Mouse (Mus musculus): ENCODE results near the gene 4833427G06Rik. TPM values are rescaled to one million over a fixed set of nuclear protein-coding genes. Genes with fewer than 3 reads are reported as not detected.

4833427G06Rik gene
- total RNA-seq, 2 experiments from 2014 or later = not detected

DNA sequence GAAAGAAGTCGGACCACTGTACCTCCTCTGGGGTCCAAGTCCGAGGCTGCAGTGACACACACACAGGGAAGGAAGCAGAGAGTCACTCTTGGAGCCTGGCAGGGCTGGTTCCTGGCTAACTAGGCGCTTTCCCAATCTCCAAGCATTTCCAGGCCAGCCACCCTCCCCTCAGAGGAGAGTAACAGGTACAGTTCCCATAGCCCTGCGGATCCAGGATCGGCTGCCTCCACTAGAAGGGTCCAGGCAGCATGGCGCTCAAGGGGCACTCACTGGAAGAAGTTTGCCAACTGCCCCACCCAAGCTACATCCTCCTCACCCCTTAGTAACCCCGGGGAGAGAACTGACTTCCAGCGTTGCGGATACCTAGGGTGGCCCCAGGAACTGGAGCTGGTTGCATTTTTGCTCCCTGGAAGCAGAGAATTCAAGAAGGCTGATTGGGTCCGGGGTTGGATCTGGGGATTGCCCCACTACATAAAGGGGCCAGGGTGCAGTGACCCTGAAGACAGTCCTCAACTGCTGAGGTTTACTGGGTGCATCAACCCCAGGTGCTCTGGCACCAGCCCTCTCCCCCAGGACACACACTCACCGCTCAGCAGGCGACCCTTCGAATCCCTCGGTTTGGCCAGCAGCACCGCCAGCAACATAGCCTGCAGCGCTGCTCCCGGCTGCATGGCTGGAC, 25.4 kb downstream of the 4833427G06Rik start:
- DNase-seq (ENCODE audit: low spot score in 2 of 2) = no peak
- intact Hi-C loops (cut with DNase I) = no loop called here

DNA sequence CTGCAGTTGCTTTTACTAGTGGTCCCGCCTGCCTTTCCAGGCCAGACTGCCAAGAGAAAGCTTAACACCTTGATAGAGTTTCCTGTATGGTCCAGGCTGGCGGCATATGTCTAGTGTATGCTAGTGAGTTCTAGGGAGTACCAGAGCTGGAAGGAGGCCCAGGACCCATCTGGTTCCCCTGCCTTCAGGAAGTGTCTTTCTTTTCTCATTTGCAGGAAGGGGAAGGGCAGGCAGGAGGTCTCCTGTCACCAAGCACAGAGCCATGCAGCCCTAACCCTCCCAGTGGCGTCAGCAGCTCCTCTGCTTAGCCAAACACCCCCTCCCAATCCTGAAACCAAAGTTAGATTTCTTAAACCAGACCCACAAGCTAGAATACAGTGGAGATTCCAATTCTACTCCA, 26.1 kb downstream of the 4833427G06Rik start:
- intact Hi-C loops (cut with DNase I) = no loop called here
- peak; percentile 9 to 10 for DNase-seq (ENCODE audit: low spot score in 2 of 2)

DNA sequence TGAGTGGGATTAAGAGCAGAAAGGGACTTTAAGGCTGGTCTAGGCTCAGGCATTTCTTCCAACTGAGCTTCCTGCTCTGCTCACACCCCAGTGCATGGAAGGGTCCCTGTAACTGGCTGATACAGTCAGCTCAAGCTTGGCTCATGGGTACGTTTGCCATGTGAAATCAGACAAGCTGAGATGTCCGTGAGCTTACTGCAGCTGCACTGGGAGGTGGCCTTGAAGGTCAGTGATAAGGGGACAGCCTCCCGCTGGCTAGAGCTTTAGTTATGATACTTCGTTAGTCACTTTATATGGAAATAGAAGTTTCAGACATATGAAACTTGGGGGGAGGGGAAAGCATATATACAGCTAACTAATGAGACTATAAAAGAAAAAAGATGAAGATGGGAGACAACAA, 31.1 kb downstream of the 4833427G06Rik start:
- intact Hi-C loops (cut with DNase I) = no loop called here
- DNase-seq (ENCODE audit: low spot score in 2 of 2) = no peak

DNA sequence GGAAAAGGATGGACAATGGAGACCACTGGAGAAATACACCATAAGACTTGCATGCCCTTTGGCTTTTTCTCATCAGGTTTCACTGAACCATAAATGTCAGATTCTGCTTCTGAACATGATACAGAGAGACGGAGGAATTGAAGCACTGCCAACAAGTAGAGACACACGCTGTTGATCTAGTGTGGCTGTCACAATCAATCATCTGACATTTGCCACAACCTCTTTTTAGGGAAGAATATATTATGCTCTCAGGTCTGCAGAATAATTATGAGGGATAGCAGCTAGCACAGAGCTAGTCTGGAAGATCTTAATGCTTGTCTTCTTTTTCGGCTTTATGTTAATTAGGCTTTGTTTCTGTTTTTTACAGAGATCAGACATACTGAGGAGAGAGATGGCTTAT, 33.7 kb downstream of the 4833427G06Rik start:
- no peak for DNase-seq (ENCODE audit: low spot score in 2 of 2)
- intact Hi-C loops (cut with DNase I) = no loop called here

DNA sequence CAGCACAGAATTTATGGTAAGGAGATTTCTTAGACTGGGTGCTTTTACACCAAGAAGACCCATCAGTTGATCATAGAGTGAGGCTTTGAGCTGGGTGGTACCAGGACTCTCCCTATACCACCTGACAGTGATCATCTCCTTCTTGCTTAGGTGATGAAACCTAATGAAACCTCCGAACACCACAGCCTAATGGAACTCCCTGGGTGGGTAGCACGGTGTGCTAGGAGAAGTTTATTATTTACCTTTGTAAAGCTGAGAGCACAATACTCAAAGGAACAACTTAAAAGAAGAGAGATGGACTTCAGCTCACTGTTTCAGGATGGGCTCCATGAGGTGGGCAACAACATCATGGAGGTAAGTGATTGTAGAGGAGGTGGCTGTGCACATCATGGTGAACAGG, 41.3 kb downstream of the 4833427G06Rik start, which contains the start of gene Btg4:
Gene Btg4 (plus strand): TSS at position 301 of the 400 bp plus-strand sequence.
- intact Hi-C loops (cut with DNase I) = no loop called here

DNA sequence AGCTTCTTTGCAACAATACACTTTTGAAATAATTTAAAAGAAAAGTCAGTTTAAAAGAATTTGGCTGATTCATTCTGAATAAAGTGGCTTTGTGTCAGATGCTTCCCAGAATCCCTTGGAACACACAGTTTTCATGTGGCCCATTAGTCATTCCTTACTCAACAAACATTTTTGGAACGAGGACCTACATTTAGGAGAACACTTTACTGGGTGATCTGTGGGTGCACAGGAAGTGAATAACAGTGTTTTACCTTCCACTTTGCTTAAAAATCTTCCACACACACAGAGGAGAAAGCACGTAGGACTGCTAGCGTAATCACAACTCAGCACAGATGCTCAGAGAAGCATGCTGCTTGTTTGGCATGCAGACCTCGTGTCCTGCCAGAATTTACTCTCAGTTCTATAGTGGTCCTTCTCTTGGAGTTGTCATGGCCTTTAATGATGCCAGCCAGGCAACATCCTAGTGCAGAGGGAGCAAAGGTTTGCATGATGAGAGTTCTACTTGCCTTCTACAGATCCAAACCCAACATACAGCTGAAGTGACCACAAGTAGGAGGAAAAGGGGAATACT, 42.8 kb downstream of the 4833427G06Rik start:
- intact Hi-C loops (cut with DNase I) = no loop called here
- DNase-seq (ENCODE audit: low spot score in 2 of 2) = peak in 1 of 2 experiments; percentile 22

More for the DNA sequence above, 41.3 kb downstream of the 4833427G06Rik start, which contains the start of gene Btg4:
- no peak for DNase-seq (ENCODE audit: low spot score in 2 of 2)

DNA sequence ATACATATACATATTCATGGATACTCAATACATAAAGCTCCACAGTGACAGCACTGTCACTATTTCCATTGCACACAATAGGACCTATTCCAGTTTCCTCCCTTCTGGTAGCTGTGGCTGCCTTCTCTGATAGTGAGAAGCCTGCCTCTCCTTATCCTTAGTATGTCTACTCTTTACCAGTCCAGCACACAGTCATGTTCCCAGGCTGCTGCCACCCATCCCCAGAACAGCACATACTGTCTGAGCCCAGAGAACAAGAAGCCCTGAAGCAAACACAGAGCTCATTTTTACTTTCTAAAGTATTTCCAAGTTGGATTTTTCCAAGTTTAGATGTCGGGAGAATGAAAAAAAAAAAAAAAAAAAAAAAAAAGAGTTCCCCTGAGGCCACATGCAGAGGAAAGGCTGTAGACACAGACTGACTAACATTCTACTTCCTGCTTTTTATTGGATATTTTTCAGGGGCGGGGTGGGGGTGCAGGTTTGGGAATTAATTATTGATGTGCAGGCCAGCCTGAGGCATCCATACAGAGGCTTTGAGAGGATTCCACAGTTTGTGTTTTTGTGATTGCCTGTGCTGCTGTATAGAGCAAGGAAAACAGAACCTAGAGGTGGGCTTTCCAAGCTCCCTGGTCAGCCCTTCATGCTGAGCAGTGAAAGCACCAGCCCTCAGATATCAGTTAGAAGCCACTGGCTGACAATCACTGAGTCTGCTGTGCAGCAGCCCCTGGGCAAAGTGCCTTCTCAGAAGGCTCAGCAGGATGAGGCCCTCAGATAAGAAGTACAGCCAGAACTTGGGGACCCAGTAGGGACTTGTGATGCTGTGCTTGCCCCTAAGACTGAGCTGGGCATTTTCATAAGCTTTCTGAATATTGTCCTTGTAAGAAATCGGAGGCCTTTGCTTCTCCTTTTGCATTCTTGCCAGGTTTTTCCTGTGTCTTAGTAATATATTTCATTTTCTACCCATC, 45.2 kb downstream of the 4833427G06Rik start:
- intact Hi-C loops (cut with DNase I) = no loop called here
- peak in 1 of 2 experiments; percentile 25 for DNase-seq (ENCODE audit: low spot score in 2 of 2)

DNA sequence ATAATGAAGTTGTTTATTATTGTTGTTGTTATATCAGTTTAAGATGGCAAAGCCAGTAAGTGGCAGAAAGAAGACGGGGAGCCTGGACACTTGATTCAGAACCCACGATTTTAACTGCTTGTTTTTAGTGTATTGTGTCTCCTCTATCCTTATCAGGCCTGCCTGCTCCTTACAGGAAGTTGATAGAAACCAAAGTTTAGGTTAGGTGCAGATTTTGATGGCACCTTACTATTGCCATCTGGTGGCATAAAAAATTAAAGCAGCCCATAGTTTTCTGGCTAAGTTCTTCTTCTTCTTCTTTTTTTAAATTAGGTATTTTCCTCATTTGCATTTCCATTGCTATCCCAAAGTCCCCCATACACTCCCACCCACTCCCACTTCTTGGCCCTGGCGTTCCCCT, 49.7 kb downstream of the 4833427G06Rik start:
- DNase-seq (ENCODE audit: low spot score in 2 of 2) = no peak
- intact Hi-C loops (cut with DNase I) = loop anchor here (5.0 kb wide), 1 partner anchor 205 kb away; the partner anchor contains the start of gene Ppp2r1b

DNA sequence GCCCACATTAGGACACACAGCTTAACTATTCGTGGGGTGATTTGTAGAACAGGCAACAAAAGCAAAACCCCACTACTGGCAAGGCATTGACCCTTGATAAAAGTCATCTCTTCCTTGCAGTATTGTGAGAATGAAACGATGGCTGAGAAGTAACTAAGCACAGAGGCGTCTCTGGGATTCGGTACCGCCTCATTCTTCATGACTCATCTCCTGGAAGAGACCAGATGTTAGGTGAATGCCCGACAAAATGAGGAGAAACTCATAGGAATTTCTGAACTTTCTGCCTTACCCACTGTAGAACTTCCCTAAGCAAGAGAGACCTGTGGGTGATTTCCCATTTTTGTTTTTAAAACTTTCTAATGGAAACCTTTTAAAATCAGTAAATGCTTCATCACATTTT, 59.7 kb downstream of the 4833427G06Rik start:
- DNase-seq (ENCODE audit: low spot score in 2 of 2) = no peak
- intact Hi-C loops (cut with DNase I) = no loop called here

DNA sequence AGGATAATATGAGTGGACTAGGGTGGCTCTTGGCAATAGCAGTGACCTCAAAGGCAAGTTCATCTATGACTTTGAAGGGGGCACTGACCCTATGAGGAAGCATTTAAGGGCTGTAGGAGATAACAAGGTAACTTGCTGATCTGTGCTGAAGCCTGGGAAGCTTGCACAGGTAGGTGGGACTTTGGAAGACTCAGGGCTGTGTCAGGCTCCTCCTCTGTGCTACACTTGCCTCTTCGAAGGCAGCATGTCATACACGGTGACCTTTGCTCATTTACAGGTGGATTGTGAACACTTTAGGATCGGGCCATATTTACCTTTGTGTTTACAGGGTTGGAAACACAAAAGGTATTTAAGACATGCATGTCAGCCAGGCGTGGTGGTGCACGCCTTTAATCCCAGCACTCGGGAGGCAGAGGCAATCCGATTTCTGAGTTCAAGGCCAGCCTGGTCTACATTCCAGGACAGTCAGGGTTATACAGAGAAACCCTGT, 60.3 kb downstream of the 4833427G06Rik start:
- DNase-seq (ENCODE audit: low spot score in 2 of 2) = no peak

DNA sequence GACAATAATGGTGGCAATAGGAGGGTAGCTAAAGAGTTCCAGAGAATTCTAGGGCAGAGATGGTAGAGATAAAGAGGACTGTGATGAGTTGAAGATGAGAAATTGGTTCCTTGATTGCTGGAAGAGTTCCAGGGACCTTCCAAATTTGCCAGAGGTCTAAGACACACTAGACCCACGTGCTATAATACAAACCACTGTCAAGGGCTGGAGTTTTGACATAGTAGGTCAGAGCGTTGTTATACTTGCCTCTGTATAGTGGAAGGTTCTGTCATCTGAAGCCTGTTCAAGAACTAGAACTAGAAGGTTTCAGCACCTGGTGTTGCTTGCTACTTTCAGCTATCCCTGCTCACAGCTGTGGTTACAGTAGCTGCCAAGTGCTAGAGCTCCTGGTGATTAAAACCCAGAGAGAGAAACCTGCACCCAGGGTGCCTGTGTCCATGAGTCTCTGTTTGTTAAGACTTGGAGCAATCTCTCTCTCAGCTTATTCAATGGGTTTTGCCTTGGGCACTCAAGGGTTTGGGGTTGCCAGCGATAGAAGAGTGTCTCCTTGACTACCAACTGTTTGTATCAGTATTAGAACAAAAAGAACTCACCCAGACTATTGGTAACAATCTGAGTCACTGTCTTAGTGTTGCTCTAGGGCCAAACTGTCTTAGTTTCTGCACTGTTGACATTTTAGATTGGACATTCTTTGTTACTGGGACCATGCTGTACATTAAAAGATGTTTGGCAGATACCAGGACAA, 68.9 kb downstream of the 4833427G06Rik start:
- no peak for DNase-seq (ENCODE audit: low spot score in 2 of 2)
- intact Hi-C loops (cut with DNase I) = no loop called here

More for the DNA sequence above, 60.3 kb downstream of the 4833427G06Rik start:
- intact Hi-C loops (cut with DNase I) = no loop called here

DNA sequence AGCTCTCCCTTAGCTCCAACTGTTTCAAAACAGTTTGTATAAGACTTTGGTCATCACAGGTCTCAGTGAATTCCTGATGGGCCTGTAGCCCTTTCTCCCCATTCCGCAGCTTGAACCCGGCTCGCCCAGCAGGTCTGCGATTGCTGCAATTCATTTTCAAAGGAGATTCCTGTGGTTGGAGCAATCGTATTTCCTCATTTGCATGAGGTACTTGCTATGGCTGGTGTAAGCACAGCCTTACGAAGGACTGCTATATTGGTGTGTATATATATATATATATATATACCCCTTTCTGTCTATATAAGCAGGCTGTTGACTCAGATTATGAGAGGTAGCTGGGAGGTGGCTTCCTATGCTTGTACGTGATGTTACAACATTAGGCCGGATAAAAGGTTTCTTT, 69.6 kb downstream of the 4833427G06Rik start:
- intact Hi-C loops (cut with DNase I) = no loop called here
- no peak for DNase-seq (ENCODE audit: low spot score in 2 of 2)

DNA sequence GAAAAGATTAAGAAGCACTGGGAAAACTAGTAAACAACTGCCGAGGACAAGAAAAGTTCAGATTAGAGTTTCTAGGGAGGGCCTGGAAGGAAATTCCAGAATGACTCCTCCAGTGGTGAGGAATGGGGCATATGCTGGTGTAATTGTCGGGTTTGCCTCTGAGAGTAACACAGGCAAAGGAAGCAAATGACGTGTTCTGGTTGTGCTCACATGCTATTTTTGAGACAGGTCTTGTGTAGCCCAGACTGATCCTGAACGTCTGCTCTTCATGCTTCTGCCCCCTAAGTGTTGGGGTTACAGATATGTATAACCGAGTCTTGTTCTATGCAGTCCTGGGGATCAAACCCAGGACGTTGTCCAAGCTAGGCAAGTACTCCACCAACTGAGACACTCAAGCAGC, 70.3 kb downstream of the 4833427G06Rik start:
- DNase-seq (ENCODE audit: low spot score in 2 of 2) = no peak
- intact Hi-C loops (cut with DNase I) = no loop called here

Small RNA genes within 50 kb of the gene (microRNA-seq; reads per million reads assigned to microRNA genes)
- 5.1 reads per million, percentile 17 among the genes with 10 or more reads in this experiment for gene Mir34b
- gene Mir34c = 240 reads per million, percentile 64 among the genes with 10 or more reads in this experiment

Other genes starting within 250 kb of the 4833427G06Rik start
- 10 to 100 TPM; 45.9 to 57.5 TPM for gene Sik2, start 93.0 kb downstream of the 4833427G06Rik start, total RNA-seq (2021)
- not detected for gene Btg4, start 41.2 kb downstream of the 4833427G06Rik start, total RNA-seq (2021)
- gene Layn, start 25.0 kb downstream of the 4833427G06Rik start, total RNA-seq (2021) = 1 to 10 TPM; 4.1 to 5.7 TPM
- gene Gm32742, start 63.4 kb upstream of the 4833427G06Rik start, total RNA-seq (2021) = under 1 TPM in 1 of 2 experiments, not detected in 1; 0.05 TPM
- gene Pou2af1, start 111.6 kb upstream of the 4833427G06Rik start, total RNA-seq (2021) = not detected
- 1 to 10 TPM in 1 of 2 experiments, under 1 TPM in 1; 0.75 to 1.2 TPM for gene Colca2, start 176.5 kb upstream of the 4833427G06Rik start, total RNA-seq (2021)
- not detected for gene 1810046K07Rik, start 226.8 kb upstream of the 4833427G06Rik start, total RNA-seq (2021)